Mouse (Mus musculus) G1E (cell line): ENCODE results near the gene 3110021N24Rik. TPM values are rescaled to one million over a fixed set of nuclear protein-coding genes. Genes with fewer than 3 reads are reported as not detected.

Experiments
- ATAC-seq: 2 replicates; pipeline ENCODE4 v1.8.0; 2016; ENCODE audit warnings: mild to moderate bottlenecking; ENCODE audit not compliant: insufficient number of reproducible peaks, poor library complexity, low FRiP score, severe bottlenecking; ENCODE audit errors: extremely low read depth
- DNase-seq: peaks from one replicate; pipeline ENCODE4 v3.0.0; 2012; ENCODE audit warnings: low spot score
- H3K27me3 ChIP-seq: 2 replicates; pipeline ENCODE4 v1.6.1; 2012; ENCODE audit warnings: mild to moderate bottlenecking, low read length, inconsistent platforms; ENCODE audit not compliant: insufficient read depth
- H3K36me3 ChIP-seq: replicated peaks from 2 replicates; pipeline ENCODE3; 2012; ENCODE audit warnings: mild to moderate bottlenecking, inconsistent platforms
- H3K4me1 ChIP-seq: 2 replicates; pipeline ENCODE4 v1.6.1; 2012; ENCODE audit warnings: low read depth, low read length, inconsistent platforms, mixed read lengths; ENCODE audit not compliant: insufficient read depth
- H3K4me3 ChIP-seq: 2 replicates; pipeline ENCODE4 v1.5.1; 2012; ENCODE audit warnings: low read depth, mild to moderate bottlenecking, inconsistent platforms, low read length, moderate library complexity, mixed read lengths
- H3K9me3 ChIP-seq: replicated peaks from 2 replicates; pipeline ENCODE4 v1.6.1; 2012; ENCODE audit warnings: inconsistent platforms
- CTCF ChIP-seq: IDR thresholded peaks from 2 replicates; pipeline ENCODE4 v1.5.1; 2012; ENCODE audit warnings: low read depth, low read length, inconsistent platforms, mixed read lengths
- GATA1 ChIP-seq: IDR thresholded peaks from 2 replicates; pipeline ENCODE4 v1.6.1; 2012; ENCODE audit warnings: borderline replicate concordance, low read length, inconsistent platforms, mixed read lengths
- GATA2 ChIP-seq: IDR thresholded peaks from 2 replicates; pipeline ENCODE4 v1.6.1; 2012; ENCODE audit warnings: low read depth, low read length, inconsistent platforms, borderline replicate concordance
- POLR2AphosphoS5 ChIP-seq: IDR thresholded peaks from 2 replicates; pipeline ENCODE4 v1.6.1; 2012; ENCODE audit warnings: low read depth, low read length, inconsistent platforms; ENCODE audit not compliant: insufficient replicate concordance
- TAL1 ChIP-seq: conservative IDR thresholded peaks from 2 replicates; pipeline ENCODE4 v1.6.1; 2012; ENCODE audit warnings: low read depth, low read length, inconsistent platforms, mixed read lengths
- polyA plus RNA-seq: library from polyadenylated mRNA; stranded (reverse); fragments of >175 nt; gene quantifications from 2 replicates; pipeline ENCODE4 v1.2.3, GENCODE M21; 2012
- total RNA-seq, 2 experiments: library from RNA; stranded (forward) in 1 of 2; stranded (reverse) in 1 of 2; fragments of 200-1000 nt in 1 of 2; fragments of >200 nt in 1 of 2; fragmentation: Nextera tagmentation in 1 of 2; gene quantifications; 2 replicates each; pipeline ENCODE4 v1.2.3; 2014 to 2017

The 3110021N24Rik gene
- total and polyA plus RNA-seq, 3 experiments = 0.05 TPM; not detected in 2

GRCm38 (mm10) chr4:108789258-108789936 is 69.9 kb downstream of the 3110021N24Rik start:
- H3K36me3 ChIP-seq = no peaks in the 10 kb centered on the region
- H3K4me1 ChIP-seq = no peaks in the 10 kb centered on the region
- H3K27me3 ChIP-seq = peaks cover 16% of the 10 kb centered on the region
- ATAC-seq (no peak), DNase-seq (no peak)
- H3K9me3 ChIP-seq = no peaks in the 10 kb centered on the region
- no peak for TF ChIP-seq GATA2
- no peak for TF ChIP-seq POLR2AphosphoS5
- TF ChIP-seq GATA1 = no peak
- TF ChIP-seq CTCF = no peak
- TF ChIP-seq TAL1 = no peak
- H3K4me3 ChIP-seq = no peak overlapping the region

- H3K4me3 ChIP-seq = no peak overlapping the region
- ATAC-seq (no peak), DNase-seq (no peak)
These were observed 71.1 kb downstream of the 3110021N24Rik start for GRCm38 (mm10) chr4:108790507-108790906.

GRCm38 (mm10) chr4:108793941-108794340 is 74.5 kb downstream of the 3110021N24Rik start:
- Histone ChIP-seq H3K9me3 (no peaks in the 10 kb centered on the region), H3K4me3 (no peak overlapping the region), H3K4me1 (no peaks in the 10 kb centered on the region), H3K27me3 (peaks cover 19% of the 10 kb centered on the region), H3K36me3 (no peaks in the 10 kb centered on the region)
- ATAC-seq (no peak), DNase-seq (no peak)
- no peak for TF ChIP-seq POLR2AphosphoS5
- no peak for TF ChIP-seq GATA2
- no peak for TF ChIP-seq TAL1
- TF ChIP-seq GATA1 = no peak
- no peak for TF ChIP-seq CTCF

More at GRCm38 (mm10) chr4:108790507-108790906, 71.1 kb downstream of the 3110021N24Rik start:
- peaks cover 16% of the 10 kb centered on the region for H3K27me3 ChIP-seq
- H3K4me1 ChIP-seq = no peaks in the 10 kb centered on the region
- H3K9me3 ChIP-seq = no peaks in the 10 kb centered on the region
- no peaks in the 10 kb centered on the region for H3K36me3 ChIP-seq
- TF ChIP-seq TAL1 = no peak
- TF ChIP-seq GATA2 = no peak
- TF ChIP-seq CTCF = no peak

GRCm38 (mm10) chr4:108796701-108797100 is 77.3 kb downstream of the 3110021N24Rik start:
- no peak overlapping the region for H3K4me3 ChIP-seq
- peaks cover 27% of the 10 kb centered on the region for H3K27me3 ChIP-seq
- no peaks in the 10 kb centered on the region for H3K9me3 ChIP-seq
- TF ChIP-seq GATA1 (no peak), POLR2AphosphoS5 (no peak), GATA2 (no peak), CTCF (no peak), TAL1 (no peak)
- no peaks in the 10 kb centered on the region for H3K36me3 ChIP-seq
- DNase-seq (no peak), ATAC-seq (no peak)
- no peaks in the 10 kb centered on the region for H3K4me1 ChIP-seq

- no peaks in the 10 kb centered on the region for H3K36me3 ChIP-seq
- H3K27me3 ChIP-seq = peaks cover 28% of the 10 kb centered on the region
- no peak overlapping the region for H3K4me3 ChIP-seq
- DNase-seq (peak; percentile 21), ATAC-seq (no peak)
- no peak for TF ChIP-seq POLR2AphosphoS5
- peak; percentile 53 for TF ChIP-seq CTCF
- no peak for TF ChIP-seq GATA2
- no peak for TF ChIP-seq TAL1
- no peak for TF ChIP-seq GATA1
- no peaks in the 10 kb centered on the region for H3K4me1 ChIP-seq
- no peaks in the 10 kb centered on the region for H3K9me3 ChIP-seq
These were observed 78.8 kb downstream of the 3110021N24Rik start for GRCm38 (mm10) chr4:108798083-108798830.

GRCm38 (mm10) chr4:108803535-108803934 is 84.1 kb downstream of the 3110021N24Rik start:
- peaks cover 21% of the 10 kb centered on the region for H3K27me3 ChIP-seq
- H3K36me3 ChIP-seq = no peaks in the 10 kb centered on the region
- ATAC-seq (no peak), DNase-seq (no peak)
- no peak for TF ChIP-seq GATA2
- no peak overlapping the region for H3K4me3 ChIP-seq
- H3K4me1 ChIP-seq = no peaks in the 10 kb centered on the region; the same call in 1 of the 2 replicates
- no peaks in the 10 kb centered on the region for H3K9me3 ChIP-seq
